Mouse (Mus musculus) liver, embryonic 14.5 days (tissue): ENCODE data around the gene Mob3a.

ENCODE experiments used
- CTCF ChIP-seq: IDR thresholded peaks from 2 replicates; pipeline ENCODE4 v1.5.1; 2016; ENCODE audit warnings: antibody characterized with exemption, low read depth, control low read depth
- EP300 ChIP-seq: IDR thresholded peaks from 2 replicates; pipeline ENCODE4 v1.6.1; 2016; ENCODE audit warnings: antibody characterized with exemption, low read depth

DNA sequence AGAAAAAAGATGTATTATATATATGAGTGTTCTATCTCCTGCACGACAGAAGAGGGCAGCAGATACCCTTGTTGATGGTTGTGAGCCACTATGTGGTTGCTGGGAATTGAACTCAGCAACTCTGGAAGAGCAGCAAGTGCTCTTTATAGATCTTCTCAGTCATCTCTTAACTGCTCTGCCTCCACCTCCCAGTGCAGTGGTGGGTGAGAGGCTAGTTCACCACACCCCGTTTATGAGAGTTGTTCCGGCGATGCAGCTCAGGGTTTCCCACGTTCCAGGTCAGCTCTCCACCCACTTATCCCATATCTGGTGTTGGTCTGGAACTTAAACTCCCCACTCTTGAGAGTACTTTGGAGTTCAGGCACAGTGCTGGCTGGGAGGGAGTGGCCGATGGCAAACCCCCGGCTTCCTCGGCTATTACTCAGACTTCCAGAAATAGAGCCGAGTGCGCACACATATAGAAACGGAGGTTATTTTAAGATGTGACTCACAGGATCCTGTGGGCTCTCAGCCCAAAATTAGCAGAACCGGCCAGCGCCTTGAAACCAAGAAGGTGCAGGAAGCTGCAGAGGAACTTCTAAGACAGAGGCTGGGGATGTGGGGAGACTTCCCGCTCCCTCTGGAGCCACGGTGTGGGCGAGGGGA is 49.5 kb upstream of the Mob3a start:
- peak; percentile 64 for TF ChIP-seq CTCF
- TF ChIP-seq EP300: no peak
